Mouse (Mus musculus): ENCODE results near the gene Nfkbil1.

DNA sequence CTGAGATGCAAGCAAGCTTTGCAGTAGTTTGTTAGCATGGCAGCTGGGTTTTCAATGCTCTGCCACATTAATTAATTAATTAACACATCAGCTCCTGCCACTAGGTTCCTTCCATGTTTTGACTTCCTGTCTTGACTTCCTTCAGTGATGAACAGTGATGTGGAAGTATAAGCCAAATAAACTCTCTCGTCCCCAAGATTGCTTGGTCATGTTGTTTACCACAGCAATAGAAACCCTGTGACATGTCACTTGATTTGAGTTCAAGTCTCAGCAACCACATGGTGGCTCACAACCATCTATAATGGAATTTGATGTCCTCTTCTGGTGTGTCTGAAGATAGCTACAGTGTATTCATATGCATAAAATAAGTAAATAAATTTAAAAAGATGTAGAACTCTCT lies 21.8 kb upstream of the Nfkbil1 start:
- no peak for TF ChIP-seq CTCF (IDR thresholded peaks at IDR 0.05; ENCODE audit: borderline replicate concordance, control insufficient read depth, extremely low read depth, insufficient read depth, low read length, poor library complexity)
- no peak for TF ChIP-seq POLR2A (IDR thresholded peaks at IDR 0.05; ENCODE audit: control insufficient read depth, extremely low read depth, insufficient read depth, low read length, poor library complexity)

Measured in thymus, adult 2 months (tissue).